Mouse (Mus musculus): ENCODE results near the gene Fgf11.

- TF ChIP-seq CTCF (IDR thresholded peaks at IDR 0.05; ENCODE audit: extremely low read depth, insufficient read depth, insufficient read length, insufficient replicate concordance) (no peak), POLR2A (IDR thresholded peaks at IDR 0.05; ENCODE audit: low read depth, low read length) (no peak)
These were observed 6.0 kb upstream of the Fgf11 start for GRCm38 (mm10) chr11:69807641-69808040.

Data from spleen, adult 2 months (tissue).